Mouse (Mus musculus) thymus, adult 2 months (tissue): ENCODE results near the gene Pip5k1b. TPM values are rescaled to one million over a fixed set of nuclear protein-coding genes. Genes with fewer than 3 reads are reported as not detected.

ENCODE experiments used
- DNase-seq: peaks from one replicate; pipeline ENCODE4 v3.0.0; 2021
- H3K27ac ChIP-seq: fragments of 200-500 bp; 2 replicates; pipeline ENCODE4 v1.5.1; 2012; ENCODE audit warnings: low read length, control low read depth; ENCODE audit not compliant: control insufficient read depth, insufficient read depth
- H3K27me3 ChIP-seq: fragments of 200-500 bp; 2 replicates; pipeline ENCODE4 v1.6.1; 2012; ENCODE audit warnings: mild to moderate bottlenecking, low read length, moderate library complexity, mixed read lengths; ENCODE audit not compliant: control insufficient read depth, insufficient read depth
- H3K36me3 ChIP-seq: fragments of 200-500 bp; 2 replicates; pipeline ENCODE4 v1.6.1; 2012; ENCODE audit warnings: mild to moderate bottlenecking, low read length, moderate library complexity; ENCODE audit not compliant: control insufficient read depth, insufficient read depth
- H3K4me1 ChIP-seq: fragments of 200-500 bp; replicated peaks from 2 replicates; pipeline ENCODE4 v1.6.1; 2012; ENCODE audit warnings: low read length; ENCODE audit not compliant: control insufficient read depth, insufficient read depth
- H3K4me3 ChIP-seq: fragments of 200-500 bp; 2 replicates; pipeline ENCODE4 v1.5.1; 2012; ENCODE audit warnings: mild to moderate bottlenecking, low read length, control low read depth, moderate library complexity; ENCODE audit not compliant: control insufficient read depth, insufficient read depth
- CTCF ChIP-seq: fragments of 200-500 bp; IDR thresholded peaks from 2 replicates; pipeline ENCODE4 v1.5.1; 2012; ENCODE audit warnings: mild to moderate bottlenecking, control low read depth, low read length, moderate library complexity, borderline replicate concordance; ENCODE audit not compliant: control insufficient read depth, poor library complexity, insufficient read depth; ENCODE audit errors: extremely low read depth
- POLR2A ChIP-seq: fragments of 200-500 bp; IDR thresholded peaks from 2 replicates; pipeline ENCODE4 v1.6.1; 2012; ENCODE audit warnings: mild to moderate bottlenecking, low read length, control low read depth, moderate library complexity; ENCODE audit not compliant: control insufficient read depth, poor library complexity, insufficient read depth; ENCODE audit errors: extremely low read depth
- WGBS: fragments of 180-500 bp; shearing (Covaris S2); methylation state at CpG from one replicate; pipeline ENCODE4 v1.1.7; 2018; 5-methylcytosine and 5-hydroxymethylcytosine counted together
- polyA plus RNA-seq: library from polyadenylated mRNA; depleted of rRNA; stranded (reverse); fragments of >200 nt; gene quantifications from 2 replicates; pipeline ENCODE4 v1.2.3, GENCODE M21; 2012

Gene Pip5k1b
- polyA plus RNA-seq, 1 experiment, result 5.0 TPM

DNA sequence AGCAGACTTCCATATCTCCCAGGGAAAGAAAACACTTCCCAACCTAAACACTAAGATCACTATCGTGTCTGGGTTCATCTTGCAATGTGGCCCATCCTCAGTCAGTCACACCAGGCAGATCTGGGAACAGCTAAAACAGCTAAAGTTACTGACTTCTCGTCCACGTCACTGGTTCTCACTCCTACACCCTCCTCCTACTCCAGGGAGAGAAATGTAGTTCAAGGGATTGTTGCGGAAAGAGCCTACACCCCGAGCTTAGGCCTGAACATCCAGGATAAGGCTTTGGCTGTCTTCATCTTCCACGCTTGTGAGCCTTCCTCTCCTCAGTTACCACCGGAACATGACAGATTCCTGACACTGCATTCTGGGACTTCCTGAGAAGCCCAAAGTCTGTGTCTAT lies 43.7 kb downstream of the Pip5k1b start:
- no peak for TF ChIP-seq POLR2A
- no peak for TF ChIP-seq CTCF
- H3K27me3 ChIP-seq, result no peaks in the 10 kb centered on the region
- DNase-seq, result no peak

DNA sequence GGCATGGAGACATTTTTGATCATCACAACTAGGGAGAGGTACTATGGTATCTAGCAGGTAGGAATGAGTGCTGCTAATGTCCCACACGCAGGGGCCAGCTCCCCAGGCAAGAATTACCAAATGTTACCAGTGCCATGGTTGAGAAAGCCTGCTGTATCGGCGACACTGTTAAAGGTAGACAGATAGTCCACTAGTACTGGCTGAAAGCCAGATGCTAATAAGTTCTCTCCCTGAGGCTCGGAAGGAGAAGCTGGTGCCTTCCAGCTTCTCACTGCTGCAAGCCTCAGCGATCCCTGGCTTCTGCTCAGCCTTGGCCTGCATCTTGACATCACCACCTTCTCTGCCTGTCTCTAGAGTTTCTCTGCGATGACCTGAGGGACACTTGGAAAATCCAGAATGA lies 46.3 kb downstream of the Pip5k1b start:
- WGBS, result 97% methylated on average over 6 of the region's 6 CpGs
- TF ChIP-seq CTCF (no peak), POLR2A (no peak)
- Histone ChIP-seq H3K4me3 (no peak overlapping the region), H3K4me1 (no peaks in the 10 kb centered on the region), H3K36me3 (no peaks in the 10 kb centered on the region), H3K27me3 (no peaks in the 10 kb centered on the region), H3K27ac (no peak overlapping the region)
- no peak for DNase-seq

More for the DNA sequence above, 43.7 kb downstream of the Pip5k1b start:
- Histone ChIP-seq H3K27ac (no peak overlapping the region), H3K4me3 (no peak overlapping the region), H3K36me3 (no peaks in the 10 kb centered on the region), H3K4me1 (no peaks in the 10 kb centered on the region)
- WGBS, result 96% methylated on average over 7 of the region's 7 CpGs

DNA sequence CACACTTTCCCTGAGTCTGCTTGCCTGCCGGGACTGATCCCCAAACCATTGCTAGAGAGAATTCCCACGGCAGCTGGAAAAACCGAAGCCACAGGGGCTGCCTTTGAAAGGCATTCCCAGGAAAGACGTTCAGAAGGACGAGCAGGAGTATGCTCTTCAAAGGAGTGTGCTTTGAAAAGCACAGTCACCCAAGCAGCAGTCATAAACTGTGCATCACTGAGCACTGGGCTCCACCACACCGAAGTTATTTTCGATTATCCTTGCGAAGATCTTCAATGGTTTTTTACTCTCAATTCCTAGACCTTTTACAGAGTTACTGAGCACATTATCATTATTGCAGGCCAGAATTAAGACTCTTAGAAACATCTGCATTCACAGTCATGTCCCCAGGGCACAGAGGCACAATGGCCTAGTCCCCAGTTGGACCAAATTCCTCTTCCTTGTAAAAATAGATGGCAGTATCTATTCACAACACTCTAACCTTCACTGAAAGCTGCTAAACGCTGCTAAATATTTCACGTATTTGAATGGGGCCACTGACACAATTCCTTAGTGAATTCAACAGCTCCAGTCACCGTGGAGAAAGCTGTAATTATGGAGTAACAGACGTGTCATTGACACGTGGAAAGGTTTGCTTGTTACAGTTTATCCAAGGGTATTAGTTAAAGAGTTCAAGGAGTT lies 47.4 kb downstream of the Pip5k1b start:
- TF ChIP-seq CTCF (no peak), POLR2A (no peak)
- Histone ChIP-seq H3K4me1 (no peaks in the 10 kb centered on the region), H3K27me3 (no peaks in the 10 kb centered on the region), H3K27ac (no peak overlapping the region), H3K4me3 (no peak overlapping the region), H3K36me3 (no peaks in the 10 kb centered on the region)
- no peak for DNase-seq
- WGBS, result 92% methylated on average over 13 of the region's 13 CpGs

DNA sequence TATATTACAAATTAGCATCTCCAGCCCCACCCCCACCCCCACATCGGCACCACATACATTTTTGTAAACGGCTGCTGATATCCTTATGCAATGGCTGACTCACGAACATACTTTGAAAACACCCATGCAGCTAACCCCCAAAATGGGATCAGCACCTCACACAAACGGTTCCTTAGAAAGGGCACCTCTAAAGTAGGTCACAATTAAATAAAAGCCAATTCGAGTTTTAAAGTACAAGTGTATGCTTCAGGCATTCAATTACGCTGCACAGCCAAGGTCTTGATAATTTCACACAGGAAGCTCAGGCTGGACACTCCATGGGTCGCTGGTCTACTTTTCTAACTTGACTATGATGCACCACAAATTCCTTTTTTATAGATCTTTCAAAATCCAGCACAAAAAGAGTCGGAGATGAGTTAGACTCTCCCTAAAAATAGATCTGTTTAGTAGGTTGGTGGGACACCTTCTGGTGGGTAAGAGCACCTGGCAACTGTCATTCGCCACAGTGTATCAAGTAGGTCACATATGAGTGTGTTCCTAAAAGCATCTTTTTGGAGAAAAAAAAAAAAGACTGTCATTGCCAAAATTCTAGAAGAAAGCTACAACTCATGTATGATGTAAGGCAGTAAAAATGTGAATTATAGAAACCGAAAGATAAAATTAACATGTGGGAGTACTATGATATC lies 52.8 kb downstream of the Pip5k1b start:
- Histone ChIP-seq H3K4me3 (no peak overlapping the region), H3K27me3 (no peaks in the 10 kb centered on the region), H3K27ac (peak overlapping the region; percentile 68), H3K36me3 (no peaks in the 10 kb centered on the region), H3K4me1 (peaks cover 19% of the 10 kb centered on the region)
- TF ChIP-seq POLR2A (no peak), CTCF (no peak)
- 77% methylated on average over 10 of the region's 10 CpGs for WGBS
- DNase-seq, result peak; percentile 21

DNA sequence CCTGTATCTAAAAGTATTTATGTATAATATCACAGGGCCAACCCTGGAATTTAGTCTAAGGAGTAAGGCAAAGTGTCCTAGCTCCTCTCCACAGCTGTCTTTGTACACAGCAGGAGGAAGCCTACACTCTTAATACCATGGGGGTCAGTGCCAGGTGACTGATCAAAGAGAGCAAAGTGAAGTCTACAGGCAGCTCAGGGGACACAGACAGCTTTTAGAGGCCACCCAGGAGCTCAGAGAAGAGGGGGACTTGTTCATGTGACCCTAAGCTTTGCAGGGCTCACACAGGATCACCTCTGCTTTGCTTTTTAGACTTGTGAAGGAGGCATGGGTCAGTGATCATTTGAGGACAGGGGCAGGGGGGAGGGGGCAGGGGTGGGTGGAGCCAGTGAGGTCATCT lies 54.1 kb downstream of the Pip5k1b start:
- DNase-seq, result no peak
- Histone ChIP-seq H3K27ac (no peak overlapping the region), H3K4me3 (no peak overlapping the region), H3K36me3 (no peaks in the 10 kb centered on the region), H3K27me3 (no peaks in the 10 kb centered on the region), H3K4me1 (peaks cover 19% of the 10 kb centered on the region)
- TF ChIP-seq POLR2A, result no peak
- no peak for TF ChIP-seq CTCF

DNA sequence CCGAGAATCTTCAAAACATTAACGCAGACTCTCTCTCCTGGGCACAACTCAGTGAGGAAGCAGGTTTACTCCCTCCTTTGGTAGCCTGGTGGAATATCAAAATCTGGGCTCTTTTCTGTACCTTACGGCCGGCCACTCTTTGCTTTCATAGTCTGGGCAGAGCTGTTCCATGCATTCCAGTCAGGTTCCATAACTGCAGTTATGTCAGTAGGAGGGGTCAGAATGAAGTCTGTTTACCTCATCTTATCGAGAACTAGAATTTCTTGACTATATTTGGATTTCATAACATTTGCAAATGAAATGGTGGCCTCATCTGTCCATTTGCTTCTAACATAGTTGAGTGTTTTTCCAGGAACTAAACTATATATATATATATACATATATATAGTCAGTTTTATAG lies 55.2 kb downstream of the Pip5k1b start:
- Histone ChIP-seq H3K4me3 (no peak overlapping the region), H3K4me1 (peaks cover 19% of the 10 kb centered on the region), H3K36me3 (no peaks in the 10 kb centered on the region), H3K27ac (peak overlapping the region; percentile 63), H3K27me3 (no peaks in the 10 kb centered on the region)
- no peak for DNase-seq
- TF ChIP-seq CTCF (no peak), POLR2A (no peak)
- WGBS, result 28% methylated on average over 5 of the region's 5 CpGs

DNA sequence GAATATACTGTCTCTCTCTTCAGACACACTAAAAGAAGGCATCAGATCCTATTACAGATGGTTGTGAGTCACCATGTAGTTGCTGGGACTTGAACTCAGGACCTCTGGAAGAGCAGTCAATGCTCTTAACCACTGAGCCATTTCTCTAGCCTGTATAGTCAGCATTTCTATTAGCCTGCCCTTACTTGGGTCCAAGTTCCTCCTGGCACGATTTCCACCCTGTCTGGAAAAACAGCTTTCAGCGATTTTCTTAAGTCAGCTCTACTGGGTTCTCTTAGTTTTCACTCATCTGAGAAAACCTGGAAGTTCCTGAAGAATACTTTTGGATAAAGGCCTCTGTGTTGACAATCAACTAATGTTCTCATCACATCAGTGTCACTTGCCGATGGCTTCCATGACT lies 56.4 kb downstream of the Pip5k1b start:
- Histone ChIP-seq H3K36me3 (no peaks in the 10 kb centered on the region), H3K27me3 (no peaks in the 10 kb centered on the region), H3K4me3 (no peak overlapping the region), H3K27ac (peak overlapping the region; percentile 54), H3K4me1 (peaks cover 19% of the 10 kb centered on the region)
- WGBS, result 73% methylated on average over 3 of the region's 3 CpGs
- TF ChIP-seq POLR2A, result no peak
- TF ChIP-seq CTCF, result no peak
- DNase-seq, result no peak
